Mouse (Mus musculus): ENCODE measurements around the gene Gin1.

- TF ChIP-seq CTCF (IDR thresholded peaks at IDR 0.05; ENCODE audit: low read depth) (peak; percentile 65), EP300 (optimal IDR thresholded peaks at IDR 0.05) (peak; percentile 77)
Observed at GRCm38 (mm10) chr1:97769904-97770753, at the start of gene Gin1, which contains the start of gene Ppip5k2.

Measured in stomach, postnatal 0 days (tissue).